ENCODE assay signal across 10 mouse cellular contexts in genomic region chr13:60497714-60498400, GRCm38 (mm10).
DNase-seq lines count a peak whose midpoint lies in the region; ATAC-seq lines count a peak whose summit lies in the region.
"Had no signal": no experiment of that assay in that cellular context is flagged by ENCODE, and none has a peak within 500 bp of the region (broad histone marks: within the 10 kb centered on the region; RNA-seq: fewer than 3 reads in every experiment).

No protein-coding gene starts in this region.

- intact Hi-C loops in left cerebral cortex, postnatal 4 days (cut with DNase I): no loop called here

- H3K36me3 ChIP-seq in intestine, embryonic 15.5 days: no peaks in the 10 kb centered on the region
- H3K36me3 ChIP-seq: heart, embryonic 12.5 days had no signal

- no peaks in the 10 kb centered on the region for H3K4me1 ChIP-seq in intestine, embryonic 15.5 days (replicated peaks)
- H3K4me1 ChIP-seq: heart, embryonic 12.5 days had no signal

- H3K27me3 ChIP-seq in intestine, embryonic 15.5 days (replicated peaks): no peaks in the 10 kb centered on the region
- H3K27me3 ChIP-seq: heart, embryonic 12.5 days had no signal

- no peak overlapping the region for H3K4me3 ChIP-seq in intestine, embryonic 15.5 days (replicated peaks)
- H3K4me3 ChIP-seq: heart, embryonic 12.5 days had no signal

- 19% methylated on average over 18 of the region's 18 CpGs for WGBS in intestine, embryonic 15.5 days

- H3K9ac ChIP-seq in intestine, embryonic 15.5 days: no peak overlapping the region
- H3K9ac ChIP-seq: heart, embryonic 12.5 days had no signal

- H3K4me2 ChIP-seq in intestine, embryonic 15.5 days (replicated peaks): peak overlapping the region; percentile 16; the same call in 1 of the 2 replicates
- H3K4me2 ChIP-seq: heart, embryonic 12.5 days had no signal

- no peaks in the 10 kb centered on the region for H3K9me3 ChIP-seq in intestine, embryonic 15.5 days
- H3K9me3 ChIP-seq: heart, embryonic 12.5 days had no signal

- peak; percentile 15 for DNase-seq in urinary bladder, postnatal 14 days (ENCODE audit: low spot score)
- DNase-seq in urinary bladder, adult 2 months (ENCODE audit: low spot score): no peak
- peak; percentile 35 for DNase-seq in liver
- DNase-seq in yolk sac, embryonic 10.5 days (ENCODE audit: low spot score): peak; percentile 82
- no peak for DNase-seq in left cerebral cortex, postnatal 4 days
- no peak for DNase-seq in ovary, adult 18-20 months (ENCODE audit: low spot score)
- no peak for DNase-seq in c-Kit-positive CD71-positive TER-119-positive erythroid progenitor cells, embryonic 14.5 days (ENCODE audit: low spot score)
- DNase-seq: cerebellum, postnatal 14 days had no signal

- ATAC-seq in intestine, embryonic 15.5 days: peak; percentile 34

- no peak overlapping the region for H3K27ac ChIP-seq in intestine, embryonic 15.5 days

Comparison
In these comparisons a context has a peak if more than half of its experiments do, and no peak if none do; other contexts are left out.
1. DNase-seq: peak in urinary bladder, postnatal 14 days (single experiment), liver (single experiment) and yolk sac, embryonic 10.5 days (single experiment); none in urinary bladder, adult 2 months (single experiment), left cerebral cortex, postnatal 4 days (single experiment), ovary, adult 18-20 months (single experiment) and c-Kit-positive CD71-positive TER-119-positive erythroid progenitor cells, embryonic 14.5 days (single experiment).